Mouse (Mus musculus): ENCODE results near the gene Frs3.

Frs3 gene

GRCm38 (mm10) chr17:47735553-47736100, 46.8 kb downstream of the Frs3 start:
- DNase-seq (ENCODE audit: low read depth, low spot score): no peak

DNA sequence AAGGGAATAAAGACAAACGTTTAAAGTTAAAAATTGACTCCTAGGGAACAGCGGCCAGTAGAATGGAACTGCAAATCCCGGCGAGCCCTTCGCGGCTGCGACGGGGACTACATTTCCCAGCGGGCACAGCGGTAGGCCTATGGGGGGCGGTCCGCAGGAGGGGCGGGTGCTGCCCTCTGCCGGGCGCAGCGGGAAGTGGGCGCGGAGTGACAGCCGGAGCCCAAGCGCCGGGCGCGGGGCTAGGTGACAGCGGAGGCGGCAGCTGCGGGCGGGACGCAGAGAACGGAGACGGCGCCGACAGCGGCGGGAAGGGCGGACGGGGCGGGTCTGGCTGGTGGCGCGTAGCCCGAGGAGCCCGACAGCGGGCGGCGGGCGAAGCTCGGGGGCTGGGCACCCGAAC, 48.0 kb downstream of the Frs3 start, which contains the start of gene Tfeb:
TSS of gene Tfeb (plus strand) at position 175 of the 400 bp plus-strand sequence.
- DNase-seq (ENCODE audit: low read depth, low spot score): peak; percentile 97

DNA sequence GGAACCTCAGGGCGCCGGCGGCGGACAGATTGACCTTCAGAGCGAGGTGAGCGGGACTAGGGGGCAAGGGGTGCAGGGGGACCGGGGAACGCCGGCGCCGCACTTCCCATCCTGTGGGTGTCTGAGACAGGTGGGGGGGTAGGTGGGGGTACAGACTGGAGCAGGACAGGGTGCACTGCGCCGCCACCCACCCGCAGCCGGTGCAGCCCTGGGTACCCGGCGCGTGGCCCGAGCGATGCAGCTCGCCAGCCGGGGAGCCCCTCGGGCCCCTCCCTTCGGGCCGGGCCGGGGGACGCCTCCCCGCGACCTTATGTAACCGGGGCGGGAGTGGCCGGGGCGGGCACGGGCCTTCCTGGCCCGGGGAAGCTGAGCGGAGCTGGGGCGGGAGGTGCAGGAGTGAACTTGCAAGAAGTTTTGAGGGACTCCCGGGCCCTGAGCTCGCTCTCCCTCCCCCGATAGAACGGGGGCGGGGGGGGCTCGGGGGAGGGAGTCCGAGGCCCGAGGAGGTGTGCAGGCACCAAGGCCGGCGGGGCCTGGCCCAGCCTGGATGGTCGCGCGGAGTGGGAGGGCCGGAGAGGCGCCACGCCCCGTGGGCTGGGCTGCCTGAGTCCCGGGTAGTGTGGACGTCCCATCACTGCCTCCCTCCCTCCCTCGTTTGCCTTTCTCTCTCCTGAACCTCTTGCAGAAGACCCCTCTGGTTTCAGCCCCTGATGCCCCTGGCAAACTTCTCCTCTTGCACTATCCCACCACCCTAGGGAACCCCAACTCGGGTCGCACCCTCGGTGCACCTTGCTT, 48.6 kb downstream of the Frs3 start:
- peak; percentile 76 for DNase-seq (ENCODE audit: low read depth, low spot score)

DNA sequence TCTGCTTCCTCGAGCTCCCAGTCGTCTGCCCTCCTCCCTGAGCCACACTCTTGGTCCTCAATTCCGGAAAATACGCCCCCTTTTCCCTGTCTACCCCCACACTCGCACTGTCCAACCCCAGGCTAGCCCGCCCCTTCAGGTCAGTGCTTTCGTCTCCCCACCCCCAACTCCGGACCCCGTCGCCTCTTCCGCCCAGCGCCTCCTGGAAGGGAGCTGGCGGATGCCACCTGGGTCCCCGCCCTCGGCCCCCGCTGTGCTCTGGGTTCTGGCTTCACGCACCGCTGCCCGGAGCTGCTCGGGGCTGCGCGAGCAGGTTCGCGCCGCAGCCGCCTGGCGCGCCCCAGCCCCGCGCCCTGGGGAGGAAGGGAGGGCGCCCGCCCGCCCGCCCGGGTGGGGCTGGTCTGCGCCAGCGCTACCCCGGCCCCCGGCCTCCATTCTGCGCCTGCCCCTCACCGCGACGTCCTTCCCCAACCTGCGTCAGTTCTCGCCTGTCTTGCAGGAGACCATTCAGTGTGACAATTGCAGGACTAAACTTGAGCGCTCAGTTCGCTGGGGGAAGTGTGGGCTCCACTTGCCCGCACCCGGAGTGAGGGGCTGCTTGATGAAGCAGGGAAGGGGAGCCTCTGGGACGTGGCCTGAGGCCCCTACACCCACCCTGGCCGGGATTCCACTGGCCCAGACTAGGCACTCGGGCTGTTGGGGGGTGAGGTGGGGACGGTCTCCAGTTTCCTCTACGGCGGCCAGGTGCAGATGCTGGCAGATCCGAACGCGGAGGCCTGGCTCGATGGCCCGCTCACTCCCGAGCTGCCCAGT, 49.4 kb downstream of the Frs3 start:
- peak; percentile 70 for DNase-seq (ENCODE audit: low read depth, low spot score)

GRCm38 (mm10) chr17:47738879-47739798, 50.3 kb downstream of the Frs3 start:
- DNase-seq (ENCODE audit: low read depth, low spot score): peak; percentile 78

GRCm38 (mm10) chr17:47740186-47740585, 51.4 kb downstream of the Frs3 start:
- peak; percentile 57 for DNase-seq (ENCODE audit: low read depth, low spot score)

- peak; percentile 68 for DNase-seq (ENCODE audit: low read depth, low spot score)
Measured at GRCm38 (mm10) chr17:47742991-47743734, 54.3 kb downstream of the Frs3 start.

DNA sequence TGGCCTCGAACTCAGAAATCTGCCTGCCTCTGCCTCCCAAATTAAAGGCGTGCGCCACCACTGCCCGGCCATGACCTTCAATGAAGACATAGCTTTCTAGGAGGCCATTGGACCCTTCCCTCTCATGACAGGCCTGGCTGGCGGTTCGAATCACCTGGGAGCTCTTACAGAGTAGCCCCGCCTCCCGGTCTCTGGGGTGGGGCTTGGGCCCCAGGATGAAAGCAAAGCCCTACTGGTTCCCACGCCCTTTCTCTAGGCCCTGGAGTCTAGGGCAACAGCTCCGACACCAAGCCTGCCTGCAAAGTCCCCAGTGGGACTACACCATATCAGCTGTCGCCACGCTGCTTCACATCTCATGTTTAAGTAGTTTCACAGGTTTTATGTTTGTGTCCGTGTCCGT, 55.3 kb downstream of the Frs3 start:
- no peak for DNase-seq (ENCODE audit: low read depth, low spot score)

DNA sequence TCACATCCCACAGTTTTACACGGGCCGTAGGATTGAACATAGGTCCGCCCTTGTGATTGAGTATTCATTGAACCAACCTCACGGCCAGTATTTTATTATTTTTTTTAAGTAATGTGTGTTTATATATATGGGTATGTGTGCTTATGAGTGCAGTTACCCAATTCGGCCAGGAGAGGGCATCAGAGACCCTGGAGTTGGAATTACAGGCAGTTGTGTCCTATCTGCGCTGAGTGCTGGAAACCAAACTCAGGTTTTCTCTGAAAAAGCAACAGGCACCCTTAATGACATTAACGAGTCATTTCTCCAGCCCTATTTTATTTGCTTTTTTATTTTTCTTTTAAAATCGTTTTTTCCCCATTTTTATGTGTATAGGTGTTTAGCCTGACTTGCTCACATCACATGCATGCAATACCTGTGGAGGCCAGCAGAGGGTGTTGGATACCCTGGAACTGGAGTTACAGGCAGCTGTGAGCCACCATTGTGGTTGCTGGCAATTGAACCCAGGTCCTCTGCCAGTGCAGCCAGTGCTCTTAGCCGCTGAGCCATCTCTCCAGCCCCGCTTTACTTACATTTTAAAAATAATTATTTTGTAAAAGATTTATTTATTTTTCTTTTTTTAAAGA, 56.0 kb downstream of the Frs3 start:
- DNase-seq (ENCODE audit: low read depth, low spot score): peak; percentile 63

- no peak for DNase-seq (ENCODE audit: low read depth, low spot score)
Measured at GRCm38 (mm10) chr17:47748791-47749553, 60.1 kb downstream of the Frs3 start.

DNA sequence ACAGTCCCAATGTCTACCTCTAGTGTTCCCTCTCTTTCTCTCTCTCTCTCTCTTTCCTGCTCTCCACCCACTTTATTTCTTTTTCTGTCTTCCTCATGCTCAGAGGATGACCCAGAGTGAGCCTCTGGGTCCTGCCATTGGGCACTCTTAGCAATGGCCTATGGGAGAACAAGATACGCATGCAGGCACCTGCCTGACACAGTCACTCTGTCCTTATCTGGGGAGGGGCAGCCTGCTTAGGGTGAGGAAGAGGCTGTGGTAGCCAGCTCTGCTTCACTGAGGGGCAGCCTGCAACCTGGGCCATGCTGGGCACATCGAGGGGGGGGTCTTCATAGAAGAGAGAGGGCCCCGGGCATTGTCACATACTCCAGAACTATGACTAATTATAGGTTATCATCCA, 60.8 kb downstream of the Frs3 start:
- no peak for DNase-seq (ENCODE audit: low read depth, low spot score)

GRCm38 (mm10) chr17:47750101-47750500, 61.3 kb downstream of the Frs3 start:
- no peak for DNase-seq (ENCODE audit: low read depth, low spot score)

- no peak for DNase-seq (ENCODE audit: low read depth, low spot score)
Measured at GRCm38 (mm10) chr17:47751811-47752210, 63.0 kb downstream of the Frs3 start.

DNA sequence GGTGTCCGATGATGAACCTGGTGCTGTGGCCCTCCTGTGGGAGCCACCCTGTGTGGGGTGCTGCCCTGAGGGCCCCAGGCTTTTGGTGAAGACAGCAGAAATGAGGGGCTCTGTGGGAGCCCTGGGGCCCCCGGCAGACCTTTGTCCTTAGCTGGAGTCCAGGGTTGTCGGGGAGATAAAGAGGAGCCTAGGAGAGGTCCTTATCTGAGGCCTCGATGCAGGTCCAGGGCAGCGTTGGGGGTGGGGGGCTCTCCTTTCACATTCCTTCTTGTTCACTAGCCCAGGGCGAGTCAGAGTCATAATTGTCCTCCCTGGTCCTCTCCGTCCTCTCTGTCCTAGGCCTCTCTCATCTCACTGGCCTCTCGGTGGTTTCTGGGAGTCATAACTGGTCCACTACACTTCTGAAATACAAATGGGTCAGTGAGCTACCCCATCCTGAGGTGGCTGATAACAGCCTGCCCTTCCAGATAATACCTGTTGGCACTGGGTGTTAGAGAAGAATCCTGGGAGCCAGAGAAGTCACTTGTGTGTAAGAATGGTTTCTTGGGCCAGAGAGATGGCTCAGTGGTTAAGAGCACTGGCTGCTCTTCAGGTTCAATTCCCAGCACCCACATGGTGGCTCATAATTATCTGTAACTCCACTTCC, 64.4 kb downstream of the Frs3 start:
- no peak for DNase-seq (ENCODE audit: low read depth, low spot score)
